ENCODE assay signal across 13 mouse cellular contexts in the genomic region with DNA sequence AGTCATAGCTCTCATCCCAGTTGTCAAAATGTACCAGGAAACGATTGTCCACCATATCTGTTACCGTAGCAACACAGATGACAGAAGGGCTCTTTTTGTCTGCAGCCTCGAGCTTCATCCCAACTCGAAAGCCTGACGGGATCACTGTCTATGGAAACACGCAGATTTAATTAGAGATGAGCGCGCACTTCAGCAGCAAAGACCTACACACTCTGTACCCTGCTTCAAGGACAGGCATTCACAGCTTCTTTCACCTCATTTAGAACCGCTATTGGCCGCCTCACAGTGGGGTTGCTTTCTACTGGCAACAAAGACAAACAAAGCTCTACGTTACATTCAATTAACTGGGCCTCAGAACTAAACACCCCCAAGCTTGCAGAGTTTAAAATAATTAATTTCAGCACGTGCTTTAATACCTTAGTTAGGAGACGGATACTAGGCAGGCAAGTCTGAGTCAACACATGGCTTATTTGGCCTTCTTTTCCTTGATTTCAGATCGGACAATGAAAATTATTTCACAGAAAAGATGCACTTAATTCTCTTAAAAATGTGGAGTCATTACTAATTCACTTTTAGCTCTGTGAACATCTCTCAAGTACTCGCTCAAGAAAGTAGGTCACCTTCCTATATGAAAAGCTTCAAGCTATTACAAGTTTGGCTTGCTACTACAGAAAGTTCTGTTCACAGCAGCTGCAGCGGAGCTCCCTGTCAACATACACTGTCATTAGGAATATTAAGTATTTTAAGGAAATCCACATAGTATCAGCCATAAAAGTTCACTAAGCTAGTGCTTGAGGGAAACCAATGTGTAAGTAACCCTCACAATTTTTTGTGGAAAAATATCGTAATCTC. TPM values are rescaled to one million over a fixed set of nuclear protein-coding genes. Genes with fewer than 3 reads are reported as not detected.
DNase-seq lines count a peak whose midpoint lies in the region; ATAC-seq and TF ChIP-seq lines count a peak whose summit lies in the region.
"Had no signal": no experiment of that assay in that cellular context is flagged by ENCODE, and none has a peak within 500 bp of the region (broad histone marks: within the 10 kb centered on the region; RNA-seq: fewer than 3 reads in every experiment).

No protein-coding gene starts in this region.

- no peaks in the 10 kb centered on the region for H3K4me1 ChIP-seq in forebrain, postnatal 0 days (ENCODE audit: insufficient read depth)
- peaks cover 25% of the 10 kb centered on the region for H3K4me1 ChIP-seq in midbrain, embryonic 13.5 days (replicated peaks)
- H3K4me1 ChIP-seq: embryonic facial prominence, embryonic 13.5 days had no signal

- no peak overlapping the region for H3K27ac ChIP-seq in forebrain, postnatal 0 days (ENCODE audit: low read depth, low read length)
- peak overlapping the region; percentile 22; the same call in 1 of the 2 replicates for H3K27ac ChIP-seq in midbrain, embryonic 13.5 days
- H3K27ac ChIP-seq: embryonic facial prominence, embryonic 13.5 days; gastrocnemius, adult 2 months had no signal

- H3K36me3 ChIP-seq in forebrain, postnatal 0 days (ENCODE audit: insufficient read depth): peaks cover 16% of the 10 kb centered on the region
- peaks cover 33% of the 10 kb centered on the region for H3K36me3 ChIP-seq in midbrain, embryonic 13.5 days

- H3K4me3 ChIP-seq in forebrain, postnatal 0 days (ENCODE audit: low read depth, low read length): no peak overlapping the region
- no peak overlapping the region for H3K4me3 ChIP-seq in midbrain, embryonic 13.5 days (replicated peaks)
- H3K4me3 ChIP-seq: embryonic facial prominence, embryonic 13.5 days; gastrocnemius, adult 2 months had no signal

- no peak overlapping the region for H3K4me2 ChIP-seq in forebrain, postnatal 0 days (ENCODE audit: low read depth)
- H3K4me2 ChIP-seq in midbrain, embryonic 13.5 days (replicated peaks): peak overlapping the region; percentile 7; the same call in 1 of the 2 replicates
- H3K4me2 ChIP-seq: embryonic facial prominence, embryonic 13.5 days had no signal

- TF ChIP-seq CTCF in brain, embryonic 14.5 days (IDR thresholded peaks at IDR 0.05; ENCODE audit: borderline replicate concordance, extremely low read depth, insufficient read depth, insufficient read length): no peak
- TF ChIP-seq CTCF in forebrain, postnatal 0 days (IDR thresholded peaks at IDR 0.05; ENCODE audit: low read depth): no peak

- H3K27me3 ChIP-seq in forebrain, postnatal 0 days (ENCODE audit: insufficient read depth, low read length): no peaks in the 10 kb centered on the region
- H3K27me3 ChIP-seq in midbrain, embryonic 13.5 days: no peaks in the 10 kb centered on the region
- H3K27me3 ChIP-seq: CH12.LX; embryonic facial prominence, embryonic 13.5 days had no signal

- no peaks in the 10 kb centered on the region for H3K9me3 ChIP-seq in forebrain, postnatal 0 days (ENCODE audit: low read length)
- H3K9me3 ChIP-seq in midbrain, embryonic 13.5 days: no peaks in the 10 kb centered on the region
- H3K9me3 ChIP-seq: embryonic facial prominence, embryonic 13.5 days had no signal

- no peak overlapping the region for H3K9ac ChIP-seq in forebrain, postnatal 0 days
- H3K9ac ChIP-seq in midbrain, embryonic 13.5 days (replicated peaks): peak overlapping the region; percentile 25; the same call in 1 of the 2 replicates
- H3K9ac ChIP-seq: embryonic facial prominence, embryonic 13.5 days had no signal

- 12% methylated on average over 17 of the region's 17 CpGs for WGBS in forebrain, postnatal 0 days
- WGBS in midbrain, embryonic 13.5 days: 17% methylated on average over 17 of the region's 17 CpGs

- DNase-seq in Muller cell, postnatal 12 days (ENCODE audit: inconsistent ontology term): peak; percentile 36
- peak; percentile 91 for DNase-seq in brain, embryonic 14.5 days (ENCODE audit: low read depth)
- DNase-seq in forebrain, postnatal 0 days: peak; percentile 32
- no peak for DNase-seq in kidney, adult 9 months
- no peak for DNase-seq in spleen, postnatal 4 days (ENCODE audit: low spot score in 2 of 2)
- DNase-seq in frontal cortex, postnatal 36 days (ENCODE audit: low spot score in 2 of 2): no peak
- DNase-seq: gastrocnemius, adult 2 months; kidney, postnatal 4 days had no signal

- peak; percentile 69 for ATAC-seq in forebrain, postnatal 0 days
- ATAC-seq in midbrain, embryonic 13.5 days: peak; percentile 96
- ATAC-seq in megakaryocyte, adult 5-6 weeks (ENCODE audit: poor library complexity, severe bottlenecking): no peak
- ATAC-seq: intestine, embryonic 16.5 days had no signal

- TF ChIP-seq POLR2A in brain, embryonic 14.5 days (IDR thresholded peaks at IDR 0.05; ENCODE audit: borderline replicate concordance, extremely low read depth, insufficient read depth, insufficient read length, poor library complexity, severe bottlenecking): no peak

RNA-seq across cellular contexts. Expression of a gene that starts 47.9 kb away (rescaled TPM):
- 27.8 and 37.8 TPM in 2 replicates for polyA plus RNA-seq in brain, embryonic 14.5 days (2012; rRNA removed)
- total RNA-seq in forebrain, postnatal 0 days (2014; rRNA removed): 54.2 and 56.5 TPM in 2 replicates
- 15.0 and 19.2 TPM in 2 replicates for polyA plus RNA-seq in forebrain, postnatal 0 days (2015; fragmentation: Nextera tagmentation; extraction: Ambion mirVana)
- polyA plus RNA-seq in midbrain, embryonic 13.5 days (2015; fragmentation: Nextera tagmentation; extraction: Ambion mirVana): 25.5 and 27.9 TPM in 2 replicates
- total RNA-seq in megakaryocyte, adult 5-6 weeks (2015): 10.6 and 15.7 TPM in 2 replicates
- total RNA-seq in megakaryocyte, adult 5-6 weeks (2017): 17.2 and 17.3 TPM in 2 replicates

Comparison
In these comparisons a context has a peak if more than half of its experiments do, and no peak if none do; other contexts are left out.
1. DNase-seq: peak in Muller cell, postnatal 12 days (single experiment), brain, embryonic 14.5 days (single experiment) and forebrain, postnatal 0 days (single experiment); none in kidney, adult 9 months (single experiment), spleen, postnatal 4 days (0 of 2) and frontal cortex, postnatal 36 days (0 of 2).